Mouse (Mus musculus): ENCODE measurements around the gene Hmgn2.
A peak's percentile ranks its signal among the peaks of the same experiment; 100 is the strongest.

Hmgn2 gene

GRCm38 (mm10) chr4:133978021-133978711, 9.7 kb upstream of the Hmgn2 start:
- no peak for DNase-seq (ENCODE audit: low spot score)

GRCm38 (mm10) chr4:133971741-133972140, 3.3 kb upstream of the Hmgn2 start:
- no peak for DNase-seq (ENCODE audit: low spot score)

GRCm38 (mm10) chr4:133970876-133971275, 2.4 kb upstream of the Hmgn2 start:
- no peak for DNase-seq (ENCODE audit: low spot score)

GRCm38 (mm10) chr4:133970196-133970595, 1.7 kb upstream of the Hmgn2 start:
- no peak for DNase-seq (ENCODE audit: low spot score)

GRCm38 (mm10) chr4:133969114-133969770, 792 bp upstream of the Hmgn2 start:
- no peak for DNase-seq (ENCODE audit: low spot score)

- DNase-seq (ENCODE audit: low spot score) = peak; percentile 92
Observed at GRCm38 (mm10) chr4:133967866-133968149, 642 bp downstream of the Hmgn2 start.

GRCm38 (mm10) chr4:133967138-133967865, 1.1 kb downstream of the Hmgn2 start:
- peak; percentile 99 for DNase-seq (ENCODE audit: low spot score)

- no peak for DNase-seq (ENCODE audit: low spot score)
Observed at GRCm38 (mm10) chr4:133966271-133966940, 2.0 kb downstream of the Hmgn2 start.

- DNase-seq (ENCODE audit: low spot score) = no peak
Observed at GRCm38 (mm10) chr4:133962566-133962965, 5.9 kb downstream of the Hmgn2 start.

GRCm38 (mm10) chr4:133958884-133959283, 9.6 kb downstream of the Hmgn2 start:
- DNase-seq (ENCODE audit: low spot score) = no peak

- DNase-seq (ENCODE audit: low spot score) = no peak
Observed at GRCm38 (mm10) chr4:133956358-133956757, 12.1 kb downstream of the Hmgn2 start.

GRCm38 (mm10) chr4:133946736-133947135, 21.7 kb downstream of the Hmgn2 start:
- no peak for DNase-seq (ENCODE audit: low spot score)

- no peak for DNase-seq (ENCODE audit: low spot score)
Observed at GRCm38 (mm10) chr4:133943791-133944190, 24.7 kb downstream of the Hmgn2 start.

- no peak for DNase-seq (ENCODE audit: low spot score)
Observed at GRCm38 (mm10) chr4:133942679-133943078, 25.8 kb downstream of the Hmgn2 start.

GRCm38 (mm10) chr4:133941576-133941975, 26.9 kb downstream of the Hmgn2 start:
- DNase-seq (ENCODE audit: low spot score) = peak; percentile 29

- DNase-seq (ENCODE audit: low spot score) = no peak
Observed at GRCm38 (mm10) chr4:133940386-133941260, 27.8 kb downstream of the Hmgn2 start.

- DNase-seq (ENCODE audit: low spot score) = no peak
Observed at GRCm38 (mm10) chr4:133938077-133938476, 30.4 kb downstream of the Hmgn2 start.

- no peak for DNase-seq (ENCODE audit: low spot score)
Observed at GRCm38 (mm10) chr4:133931785-133932184, 36.7 kb downstream of the Hmgn2 start.

GRCm38 (mm10) chr4:133931349-133931748, 37.1 kb downstream of the Hmgn2 start:
- DNase-seq (ENCODE audit: low spot score) = no peak

- no peak for DNase-seq (ENCODE audit: low spot score)
Observed at GRCm38 (mm10) chr4:133929278-133929670, 39.2 kb downstream of the Hmgn2 start.

GRCm38 (mm10) chr4:133928576-133929277, 39.7 kb downstream of the Hmgn2 start:
- DNase-seq (ENCODE audit: low spot score) = no peak
